Mouse (Mus musculus) thymus, adult 2 months (tissue): ENCODE results near the gene Slc25a13. TPM values are rescaled to one million over a fixed set of nuclear protein-coding genes. Genes with fewer than 3 reads are reported as not detected.

Source experiments
- DNase-seq: peaks from one replicate; pipeline ENCODE4 v3.0.0; 2021
- H3K27ac ChIP-seq: fragments of 200-500 bp; 2 replicates; pipeline ENCODE4 v1.5.1; 2012; ENCODE audit warnings: low read length, control low read depth; ENCODE audit not compliant: control insufficient read depth, insufficient read depth
- H3K27me3 ChIP-seq: fragments of 200-500 bp; 2 replicates; pipeline ENCODE4 v1.6.1; 2012; ENCODE audit warnings: mild to moderate bottlenecking, low read length, moderate library complexity, mixed read lengths; ENCODE audit not compliant: control insufficient read depth, insufficient read depth
- H3K36me3 ChIP-seq: fragments of 200-500 bp; 2 replicates; pipeline ENCODE4 v1.6.1; 2012; ENCODE audit warnings: mild to moderate bottlenecking, low read length, moderate library complexity; ENCODE audit not compliant: control insufficient read depth, insufficient read depth
- H3K4me1 ChIP-seq: fragments of 200-500 bp; replicated peaks from 2 replicates; pipeline ENCODE4 v1.6.1; 2012; ENCODE audit warnings: low read length; ENCODE audit not compliant: control insufficient read depth, insufficient read depth
- H3K4me3 ChIP-seq: fragments of 200-500 bp; 2 replicates; pipeline ENCODE4 v1.5.1; 2012; ENCODE audit warnings: mild to moderate bottlenecking, low read length, control low read depth, moderate library complexity; ENCODE audit not compliant: control insufficient read depth, insufficient read depth
- CTCF ChIP-seq: fragments of 200-500 bp; IDR thresholded peaks from 2 replicates; pipeline ENCODE4 v1.5.1; 2012; ENCODE audit warnings: mild to moderate bottlenecking, control low read depth, low read length, moderate library complexity, borderline replicate concordance; ENCODE audit not compliant: control insufficient read depth, poor library complexity, insufficient read depth; ENCODE audit errors: extremely low read depth
- POLR2A ChIP-seq: fragments of 200-500 bp; IDR thresholded peaks from 2 replicates; pipeline ENCODE4 v1.6.1; 2012; ENCODE audit warnings: mild to moderate bottlenecking, low read length, control low read depth, moderate library complexity; ENCODE audit not compliant: control insufficient read depth, poor library complexity, insufficient read depth; ENCODE audit errors: extremely low read depth
- WGBS: fragments of 180-500 bp; shearing (Covaris S2); methylation state at CpG from one replicate; pipeline ENCODE4 v1.1.7; 2018; 5-methylcytosine and 5-hydroxymethylcytosine counted together
- polyA plus RNA-seq: library from polyadenylated mRNA; depleted of rRNA; stranded (reverse); fragments of >200 nt; gene quantifications from 2 replicates; pipeline ENCODE4 v1.2.3, GENCODE M21; 2012

The Slc25a13 gene
- polyA plus RNA-seq, 1 experiment: 9.2 TPM

GRCm38 (mm10) chr6:6140370-6140769, 76.6 kb downstream of the Slc25a13 start:
- Histone ChIP-seq H3K36me3 (no peaks in the 10 kb centered on the region), H3K27ac (no peak overlapping the region), H3K4me3 (no peak overlapping the region), H3K27me3 (no peaks in the 10 kb centered on the region), H3K4me1 (no peaks in the 10 kb centered on the region)
- no peak for TF ChIP-seq POLR2A
- no peak for TF ChIP-seq CTCF
- DNase-seq: no peak
- 92% methylated on average over 3 of the region's 3 CpGs for WGBS

DNA sequence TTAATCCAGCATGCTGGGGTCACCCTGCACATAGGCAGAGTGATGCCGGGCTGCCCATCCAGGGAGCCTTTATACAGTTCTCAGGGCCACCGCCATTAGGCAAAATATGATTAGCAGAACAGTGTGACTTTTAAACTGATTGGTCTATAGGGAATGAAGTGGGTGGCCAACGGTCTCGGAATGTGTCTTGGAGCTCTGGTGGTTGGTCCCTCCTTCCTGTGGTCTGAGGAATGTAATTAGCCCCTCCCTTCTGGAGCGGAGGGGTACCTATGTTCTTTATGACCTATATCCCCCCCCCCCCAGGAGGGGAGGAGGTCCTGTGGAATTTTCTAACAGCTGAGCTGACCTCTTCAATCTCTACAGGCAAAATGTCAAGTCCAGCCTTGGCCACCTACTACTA, 77.9 kb downstream of the Slc25a13 start:
- no peak for DNase-seq
- Histone ChIP-seq H3K36me3 (no peaks in the 10 kb centered on the region), H3K27me3 (no peaks in the 10 kb centered on the region), H3K4me3 (no peak overlapping the region), H3K4me1 (no peaks in the 10 kb centered on the region), H3K27ac (no peak overlapping the region)
- TF ChIP-seq POLR2A: no peak
- TF ChIP-seq CTCF: no peak
- WGBS: 98% methylated on average over 5 of the region's 5 CpGs

- no peak overlapping the region for H3K27ac ChIP-seq
- WGBS: over 99% methylated on average over 3 of the region's 3 CpGs
- no peaks in the 10 kb centered on the region for H3K27me3 ChIP-seq
- TF ChIP-seq CTCF (no peak), POLR2A (no peak)
- H3K4me1 ChIP-seq: no peaks in the 10 kb centered on the region; the same call in 1 of the 2 replicates
- H3K4me3 ChIP-seq: no peak overlapping the region
- no peaks in the 10 kb centered on the region for H3K36me3 ChIP-seq
- DNase-seq: no peak
These were observed 80.2 kb downstream of the Slc25a13 start for GRCm38 (mm10) chr6:6136812-6137211.

GRCm38 (mm10) chr6:6134935-6135334, 82.0 kb downstream of the Slc25a13 start:
- no peak overlapping the region for H3K4me3 ChIP-seq
- H3K27ac ChIP-seq: no peak overlapping the region
- 94% methylated on average over 4 of the region's 4 CpGs for WGBS
- no peaks in the 10 kb centered on the region for H3K27me3 ChIP-seq
- no peaks in the 10 kb centered on the region for H3K36me3 ChIP-seq
- no peak for TF ChIP-seq POLR2A
- TF ChIP-seq CTCF: no peak
- H3K4me1 ChIP-seq: no peaks in the 10 kb centered on the region; the same call in 1 of the 2 replicates
- DNase-seq: no peak

GRCm38 (mm10) chr6:6133556-6134050, 83.4 kb downstream of the Slc25a13 start:
- WGBS: 69% methylated on average over 8 of the region's 8 CpGs
- no peaks in the 10 kb centered on the region for H3K27me3 ChIP-seq
- TF ChIP-seq CTCF (no peak), POLR2A (no peak)
- no peaks in the 10 kb centered on the region; the same call in 1 of the 2 replicates for H3K4me1 ChIP-seq
- no peak overlapping the region for H3K4me3 ChIP-seq
- no peaks in the 10 kb centered on the region for H3K36me3 ChIP-seq
- H3K27ac ChIP-seq: no peak overlapping the region
- no peak for DNase-seq

DNA sequence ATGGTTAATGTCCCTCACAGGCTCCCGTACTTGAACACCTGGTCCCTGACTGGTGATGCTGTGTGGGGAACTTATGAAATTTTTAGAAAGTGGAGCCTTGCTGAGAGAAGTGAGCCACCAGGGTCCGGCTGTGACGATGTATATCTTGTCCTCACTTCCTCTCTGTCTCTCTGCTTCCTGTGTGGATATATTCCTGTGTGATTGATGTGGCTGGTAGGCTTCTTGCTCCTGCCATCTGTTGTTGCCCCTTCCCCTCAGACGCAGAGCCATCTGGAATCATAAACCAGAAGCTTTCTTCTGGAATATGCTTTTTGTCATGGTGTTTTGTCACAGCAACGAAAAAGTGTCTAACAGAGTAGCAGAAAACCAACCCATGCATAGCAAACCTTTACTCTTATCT, 84.9 kb downstream of the Slc25a13 start:
- Histone ChIP-seq H3K27me3 (no peaks in the 10 kb centered on the region), H3K4me1 (no peaks in the 10 kb centered on the region; the same call in 1 of the 2 replicates), H3K27ac (peak overlapping the region; percentile 47; the same call in 1 of the 2 replicates), H3K4me3 (no peak overlapping the region), H3K36me3 (no peaks in the 10 kb centered on the region)
- WGBS: 8% methylated on average over 5 of the region's 5 CpGs
- TF ChIP-seq CTCF (no peak), POLR2A (no peak)
- no peak for DNase-seq

DNA sequence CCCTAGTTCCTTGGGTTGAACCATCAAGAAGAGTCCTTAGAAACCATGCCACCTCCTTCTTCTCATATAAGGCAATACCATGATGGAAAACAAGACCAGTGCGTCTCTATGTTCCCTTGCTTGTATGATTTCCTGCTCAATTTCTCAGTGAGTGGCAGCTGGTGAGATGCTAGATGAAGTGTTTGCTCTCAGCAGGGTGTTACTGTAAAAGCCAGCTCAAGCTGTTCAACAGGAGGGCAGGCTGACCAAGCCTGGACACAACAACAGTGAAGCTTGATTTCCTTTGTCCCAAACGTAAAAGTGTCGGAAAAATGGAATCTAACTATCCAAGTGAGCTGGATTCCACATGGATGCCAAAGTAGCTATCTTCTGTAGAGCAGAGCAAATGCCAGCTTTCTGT, 91.4 kb downstream of the Slc25a13 start:
- TF ChIP-seq POLR2A (no peak), CTCF (no peak)
- Histone ChIP-seq H3K27me3 (no peaks in the 10 kb centered on the region), H3K27ac (no peak overlapping the region), H3K36me3 (no peaks in the 10 kb centered on the region), H3K4me1 (no peaks in the 10 kb centered on the region), H3K4me3 (no peak overlapping the region)
- WGBS: 94% methylated on average over 3 of the region's 3 CpGs
- no peak for DNase-seq
